Mouse (Mus musculus) lung, postnatal 4 days (tissue): Measurements from ENCODE around the gene Hnrnph2.

Experiments used
- DNase-seq, 2 experiments: peaks; one replicate each; pipeline ENCODE4 v3.0.0; 2021

Gene Hnrnph2

GRCm38 (mm10) chrX:134600659-134601379 is at the start of gene Hnrnph2, which contains the start of gene Gla:
TSS of gene Hnrnph2 (plus strand) at chrX:134601179.
TSS of gene Gla (minus strand) at chrX:134601125.
- peak; percentile 90 to 94 for DNase-seq

- DNase-seq = no peak
Measured at GRCm38 (mm10) chrX:134553326-134553725, 47.7 kb upstream of the Hnrnph2 start.

GRCm38 (mm10) chrX:134554425-134554824 is 46.6 kb upstream of the Hnrnph2 start:
- DNase-seq = no peak

GRCm38 (mm10) chrX:134564326-134564725 is 36.7 kb upstream of the Hnrnph2 start:
- no peak for DNase-seq

- DNase-seq = no peak
Measured at GRCm38 (mm10) chrX:134566536-134567222, 34.3 kb upstream of the Hnrnph2 start.

- no peak for DNase-seq
Measured at GRCm38 (mm10) chrX:134577896-134578295, 23.1 kb upstream of the Hnrnph2 start.

- no peak for DNase-seq
Measured at GRCm38 (mm10) chrX:134580528-134581305, 20.3 kb upstream of the Hnrnph2 start.

- no peak for DNase-seq
Measured at GRCm38 (mm10) chrX:134582270-134582669, 18.7 kb upstream of the Hnrnph2 start.

GRCm38 (mm10) chrX:134582888-134583669 is 17.9 kb upstream of the Hnrnph2 start, which contains the start of gene Btk:
TSS of gene Btk (minus strand) at chrX:134583570.
- no peak for DNase-seq

- peak; percentile 94 for DNase-seq
Measured at GRCm38 (mm10) chrX:134585103-134586002, 15.6 kb upstream of the Hnrnph2 start, which contains the start of gene Rpl36a. TSS of gene Rpl36a (plus strand) at chrX:134585654.

GRCm38 (mm10) chrX:134586447-134586846 is 14.5 kb upstream of the Hnrnph2 start:
- DNase-seq = no peak

- no peak for DNase-seq
Measured at GRCm38 (mm10) chrX:134588261-134588660, 12.7 kb upstream of the Hnrnph2 start.

- no peak for DNase-seq
Measured at GRCm38 (mm10) chrX:134588997-134589396, 12.0 kb upstream of the Hnrnph2 start.

GRCm38 (mm10) chrX:134589836-134590235 is 11.1 kb upstream of the Hnrnph2 start:
- DNase-seq = no peak

GRCm38 (mm10) chrX:134599922-134600565 is 935 bp upstream of the Hnrnph2 start:
- no peak for DNase-seq

- DNase-seq = no peak
Measured at GRCm38 (mm10) chrX:134601380-134602120, 571 bp downstream of the Hnrnph2 start.

- no peak for DNase-seq
Measured at GRCm38 (mm10) chrX:134609472-134609871, 8.5 kb downstream of the Hnrnph2 start.

GRCm38 (mm10) chrX:134610984-134611383 is 10.0 kb downstream of the Hnrnph2 start:
- no peak for DNase-seq

GRCm38 (mm10) chrX:134612285-134612959 is 11.4 kb downstream of the Hnrnph2 start:
- peak; percentile 75 to 84 for DNase-seq
